Mouse (Mus musculus) midbrain, embryonic 11.5 days (tissue): ENCODE results near the gene Adcy4. TPM values are rescaled to one million over a fixed set of nuclear protein-coding genes. Genes with fewer than 3 reads are reported as not detected.
A peak's percentile ranks its signal among the peaks of the same experiment; 100 is the strongest.

Experiments used
- ATAC-seq: fragments of 200-750 bp; cut with Nextera tagmentation; 2 replicates; pipeline ENCODE4 v1.8.0; 2017; ENCODE audit warnings: moderate TSS enrichment, moderate library complexity; ENCODE audit not compliant: low FRiP score
- DNase-seq: peaks from one replicate; pipeline ENCODE4 v3.0.0; 2015; ENCODE audit warnings: low spot score; ENCODE audit errors: missing footprints
- H3K27ac ChIP-seq: fragments of 300-500 bp; sonication (generic); 2 replicates; pipeline ENCODE4 v1.5.1; 2014; ENCODE audit warnings: low read depth, low read length
- H3K27me3 ChIP-seq: fragments of 300-500 bp; sonication (generic); 2 replicates; pipeline ENCODE4 v1.6.1; 2014; ENCODE audit warnings: mild to moderate bottlenecking, low read length, moderate library complexity, mixed read lengths; ENCODE audit not compliant: control insufficient read depth, insufficient read depth
- H3K36me3 ChIP-seq: fragments of 300-500 bp; sonication (generic); 2 replicates; pipeline ENCODE4 v1.6.1; 2014; ENCODE audit warnings: mild to moderate bottlenecking, low read length, moderate library complexity, mixed read lengths; ENCODE audit not compliant: control insufficient read depth, insufficient read depth
- H3K4me1 ChIP-seq: fragments of 300-500 bp; sonication (generic); 2 replicates; pipeline ENCODE4 v1.6.1; 2014; ENCODE audit warnings: low read length; ENCODE audit not compliant: control insufficient read depth, insufficient read depth
- H3K4me2 ChIP-seq: fragments of 300-500 bp; sonication (generic); 2 replicates; pipeline ENCODE4 v1.6.1; 2014; ENCODE audit warnings: mild to moderate bottlenecking, moderate library complexity
- H3K4me3 ChIP-seq: fragments of 300-500 bp; sonication (generic); 2 replicates; pipeline ENCODE4 v1.5.1; 2014; ENCODE audit warnings: low read depth, low read length
- H3K9ac ChIP-seq: fragments of 300-500 bp; sonication (generic); 2 replicates; pipeline ENCODE4 v1.6.1; 2014; ENCODE audit warnings: low read length
- H3K9me3 ChIP-seq: fragments of 300-500 bp; sonication (generic); 2 replicates; pipeline ENCODE4 v1.6.1; 2016; ENCODE audit warnings: low read length; ENCODE audit not compliant: control insufficient read depth
- WGBS: fragments of 180-500 bp; shearing (Covaris S2); extraction: QIAGEN DNeasy Blood & Tissue Kit; methylation state at CpG from one replicate; pipeline ENCODE4 v1.1.7; 2014; 5-methylcytosine and 5-hydroxymethylcytosine counted together
- polyA plus RNA-seq: library from polyadenylated mRNA; unstranded; fragments of >200 nt; fragmentation: Nextera tagmentation; extraction: Ambion mirVana; gene quantifications from 2 replicates; pipeline ENCODE4 v1.2.1, GENCODE M21; 2014

The Adcy4 gene
- polyA plus RNA-seq = 4.9 and 5.8 TPM in 2 replicates

DNA sequence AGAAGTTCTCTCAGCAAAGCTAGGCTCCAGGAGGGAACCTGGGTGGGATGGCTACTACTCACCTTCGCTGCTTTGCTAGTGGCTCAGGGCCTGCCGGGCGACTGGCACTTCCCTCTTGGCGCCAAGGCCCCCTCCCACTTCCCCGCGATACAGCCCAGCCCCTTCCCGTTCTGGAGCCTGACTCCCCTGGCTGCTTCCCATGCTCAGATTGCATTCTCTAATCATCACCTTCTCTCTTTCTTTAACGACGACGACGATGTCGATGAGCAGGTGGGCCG is at the start of gene Adcy4:
Gene Adcy4, minus strand, starts transcription at position 138 of the 278 bp plus-strand sequence.
- WGBS = 2% methylated on average over 13 of the region's 13 CpGs

DNA sequence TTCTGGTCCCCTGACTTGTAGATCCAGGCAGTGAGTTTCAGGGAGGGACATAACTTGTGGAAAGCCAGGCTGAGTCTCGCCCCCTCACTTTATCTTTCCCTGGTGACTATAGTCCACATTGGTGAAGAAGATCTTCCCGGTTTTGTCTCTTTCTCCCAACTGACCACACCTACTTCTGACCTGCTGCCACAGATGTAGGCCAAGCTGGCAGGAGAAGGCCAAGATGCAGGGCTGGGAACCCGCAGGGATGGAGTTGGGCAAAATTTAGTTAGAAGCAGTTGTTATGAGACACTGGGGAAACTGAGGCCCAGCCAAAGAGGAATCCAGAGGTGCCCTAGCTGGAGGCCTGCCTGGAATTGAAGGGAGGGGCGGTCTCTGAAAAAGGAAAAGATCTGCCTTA is 49.2 kb upstream of the Adcy4 start:
- H3K4me2 ChIP-seq = no peak overlapping the region
- ATAC-seq (no peak), DNase-seq (peak; percentile 61)
- H3K27ac ChIP-seq = no peak overlapping the region
- H3K9me3 ChIP-seq = no peaks in the 10 kb centered on the region
- no peak overlapping the region for H3K9ac ChIP-seq
- H3K27me3 ChIP-seq = no peaks in the 10 kb centered on the region
- no peaks in the 10 kb centered on the region for H3K36me3 ChIP-seq
- H3K4me1 ChIP-seq = no peaks in the 10 kb centered on the region
- WGBS = 84% methylated on average over 4 of the region's 4 CpGs
- H3K4me3 ChIP-seq = no peak overlapping the region

More for the DNA sequence above, at the start of gene Adcy4:
- H3K4me1 ChIP-seq = peaks cover 4% of the 10 kb centered on the region
- DNase-seq (no peak), ATAC-seq (no peak)
- H3K27me3 ChIP-seq = peaks cover 65% of the 10 kb centered on the region
- no peak within 1 kb of the TSS for H3K27ac ChIP-seq
- peak within 1 kb of the TSS; percentile 24 for H3K4me3 ChIP-seq
- no peaks in the 10 kb centered on the region for H3K9me3 ChIP-seq
- peak within 1 kb of the TSS; percentile 40 for H3K4me2 ChIP-seq
- H3K9ac ChIP-seq = no peak within 1 kb of the TSS
- no peaks in the 10 kb centered on the region for H3K36me3 ChIP-seq

DNA sequence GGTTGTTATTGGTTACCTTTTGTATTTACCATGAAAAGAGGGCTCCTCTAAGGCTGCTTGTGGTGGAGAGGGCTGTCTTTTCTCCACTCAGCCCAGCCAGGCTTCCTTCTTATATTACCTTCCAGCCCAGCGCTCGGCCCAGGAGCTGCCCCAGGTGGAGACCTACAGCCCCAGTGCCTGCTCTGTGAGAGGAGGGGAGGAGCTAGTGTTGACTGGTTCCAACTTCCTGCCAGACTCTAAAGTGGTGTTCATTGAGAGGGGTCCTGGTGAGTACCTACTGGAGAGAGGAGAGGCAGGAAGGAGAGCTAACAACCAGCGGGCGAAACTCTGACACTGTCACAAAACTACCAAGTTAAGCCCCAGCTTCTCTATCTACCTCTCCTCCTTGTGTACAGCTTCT is 46.4 kb upstream of the Adcy4 start:
- Histone ChIP-seq H3K4me3 (no peak overlapping the region), H3K9me3 (no peaks in the 10 kb centered on the region), H3K36me3 (no peaks in the 10 kb centered on the region), H3K4me1 (peaks cover 16% of the 10 kb centered on the region), H3K27ac (no peak overlapping the region), H3K9ac (no peak overlapping the region), H3K4me2 (no peak overlapping the region), H3K27me3 (peaks cover 19% of the 10 kb centered on the region)
- ATAC-seq (no peak), DNase-seq (no peak)
- 87% methylated on average over 4 of the region's 4 CpGs for WGBS

DNA sequence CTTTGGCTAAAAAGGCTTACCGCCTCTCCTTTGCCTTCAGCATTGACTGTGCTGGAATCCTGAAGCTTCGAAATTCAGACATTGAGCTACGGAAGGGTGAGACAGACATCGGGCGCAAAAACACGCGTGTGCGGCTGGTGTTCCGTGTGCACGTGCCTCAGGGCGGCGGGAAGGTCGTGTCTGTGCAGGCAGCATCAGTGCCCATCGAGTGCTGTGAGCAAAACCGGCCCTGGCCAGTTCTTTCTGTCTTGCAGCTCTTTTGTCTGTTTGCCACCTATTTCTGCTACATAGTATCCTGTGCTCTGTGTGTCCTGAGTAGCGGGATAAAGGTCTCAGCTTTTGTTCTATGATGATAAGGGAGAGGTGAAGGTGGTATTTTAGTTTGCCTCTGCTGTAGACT is 46.0 kb upstream of the Adcy4 start:
- Histone ChIP-seq H3K9ac (no peak overlapping the region), H3K4me2 (no peak overlapping the region), H3K9me3 (no peaks in the 10 kb centered on the region), H3K27ac (no peak overlapping the region), H3K36me3 (no peaks in the 10 kb centered on the region), H3K4me3 (no peak overlapping the region), H3K4me1 (peaks cover 20% of the 10 kb centered on the region), H3K27me3 (peaks cover 19% of the 10 kb centered on the region)
- DNase-seq (no peak), ATAC-seq (no peak)
- 92% methylated on average over 16 of the region's 16 CpGs for WGBS

DNA sequence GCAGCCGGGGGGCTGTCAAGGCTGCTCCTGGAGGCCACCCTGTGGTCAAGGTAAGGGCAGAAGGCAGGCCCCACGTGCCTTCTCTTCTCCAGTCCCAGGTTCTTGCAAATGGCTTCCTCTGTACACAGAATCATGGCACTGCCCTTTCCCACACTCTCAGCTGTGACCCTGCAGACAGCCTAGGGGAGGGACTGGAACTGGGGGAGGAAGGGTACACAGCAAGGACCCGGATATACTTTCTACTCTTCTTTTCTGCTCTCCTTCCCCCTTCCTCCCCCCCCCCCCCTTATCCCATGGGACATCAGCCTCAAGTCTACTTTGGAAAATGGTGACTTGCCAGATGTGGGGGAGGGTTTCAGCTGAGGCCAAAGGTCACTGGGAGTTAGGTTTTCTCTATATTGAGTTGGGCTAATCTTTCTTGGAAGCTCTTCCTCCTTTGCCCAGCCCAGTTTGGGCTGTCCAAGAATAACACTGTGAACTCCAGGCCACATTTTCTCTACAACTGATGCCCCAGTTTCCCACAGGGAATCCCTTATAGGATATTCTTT is 44.9 kb upstream of the Adcy4 start:
- Histone ChIP-seq H3K9ac (no peak overlapping the region), H3K4me2 (no peak overlapping the region), H3K36me3 (no peaks in the 10 kb centered on the region), H3K27ac (no peak overlapping the region), H3K4me3 (no peak overlapping the region), H3K27me3 (peaks cover 19% of the 10 kb centered on the region), H3K4me1 (peaks cover 30% of the 10 kb centered on the region), H3K9me3 (no peaks in the 10 kb centered on the region)
- DNase-seq (no peak), ATAC-seq (no peak)
- 51% methylated on average over 3 of the region's 3 CpGs for WGBS

DNA sequence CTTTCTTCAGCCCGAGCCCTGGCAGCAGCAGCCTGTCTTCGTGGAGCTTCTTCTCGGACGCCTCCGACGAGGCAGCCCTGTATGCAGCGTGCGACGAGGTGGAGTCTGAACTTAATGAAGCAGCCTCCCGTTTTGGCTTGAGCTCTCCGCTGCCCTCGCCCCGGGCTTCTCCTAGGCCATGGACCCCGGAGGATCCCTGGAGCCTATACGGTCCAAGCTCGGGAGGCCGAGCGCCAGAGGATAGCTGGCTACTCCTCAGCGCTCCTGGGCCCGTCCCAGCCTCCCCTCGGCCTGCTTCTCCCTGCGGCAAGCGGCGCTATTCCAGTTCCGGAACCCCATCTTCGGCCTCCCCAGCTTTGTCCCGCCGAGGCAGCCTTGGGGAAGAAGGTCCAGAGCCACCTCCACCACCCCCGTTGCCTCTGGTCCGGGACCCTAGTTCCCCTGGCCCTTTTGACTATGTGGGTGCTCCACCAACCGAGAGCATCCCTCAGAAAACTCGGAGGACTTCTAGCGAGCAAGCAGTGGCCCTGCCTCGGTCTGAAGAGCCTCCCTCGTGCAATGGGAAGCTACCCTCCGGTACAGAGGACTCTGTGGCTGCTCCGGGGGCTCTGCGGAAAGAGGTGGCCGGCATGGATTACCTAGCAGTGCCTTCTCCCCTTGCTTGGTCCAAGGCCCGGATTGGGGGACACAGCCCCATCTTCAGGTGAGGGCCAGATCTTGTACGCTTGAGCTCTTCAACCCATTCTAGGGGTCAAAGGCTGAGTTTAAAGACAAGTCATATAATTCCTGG is 42.9 kb upstream of the Adcy4 start:
- no peaks in the 10 kb centered on the region for H3K9me3 ChIP-seq
- H3K27me3 ChIP-seq = peaks cover 19% of the 10 kb centered on the region
- H3K4me1 ChIP-seq = peaks cover 35% of the 10 kb centered on the region
- peak overlapping the region; percentile 89 for H3K4me2 ChIP-seq
- peak overlapping the region; percentile 45 for H3K4me3 ChIP-seq
- 9% methylated on average over 41 of the region's 41 CpGs for WGBS
- ATAC-seq (no peak), DNase-seq (peak; percentile 96)
- H3K9ac ChIP-seq = peak overlapping the region; percentile 31
- H3K27ac ChIP-seq = no peak overlapping the region
- no peaks in the 10 kb centered on the region for H3K36me3 ChIP-seq

DNA sequence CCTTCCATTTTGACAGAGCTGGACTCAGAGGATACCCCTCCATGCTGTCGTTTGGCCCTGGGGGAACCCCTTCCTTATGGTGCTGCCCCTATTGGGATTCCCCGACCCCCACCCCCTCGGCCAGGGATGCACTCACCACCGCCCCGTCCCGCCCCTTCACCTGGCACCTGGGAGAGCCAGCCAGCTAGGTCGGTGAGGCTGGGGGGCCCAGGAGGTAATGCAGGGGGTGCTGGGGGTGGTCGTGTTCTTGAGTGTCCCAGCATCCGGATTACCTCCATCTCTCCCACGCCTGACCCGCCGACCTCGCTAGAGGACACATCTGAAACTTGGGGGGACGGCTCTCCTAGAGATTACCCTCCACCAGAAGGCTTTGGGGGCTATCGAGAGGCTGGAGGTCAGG is 42.2 kb upstream of the Adcy4 start:
- H3K27ac ChIP-seq = no peak overlapping the region
- peaks cover 19% of the 10 kb centered on the region for H3K27me3 ChIP-seq
- DNase-seq (no peak), ATAC-seq (no peak)
- peaks cover 35% of the 10 kb centered on the region for H3K4me1 ChIP-seq
- 3% methylated on average over 15 of the region's 15 CpGs for WGBS
- peak overlapping the region; percentile 31 for H3K9ac ChIP-seq
- no peaks in the 10 kb centered on the region for H3K9me3 ChIP-seq
- peak overlapping the region; percentile 45 for H3K4me3 ChIP-seq
- no peaks in the 10 kb centered on the region for H3K36me3 ChIP-seq
- H3K4me2 ChIP-seq = peak overlapping the region; percentile 89

DNA sequence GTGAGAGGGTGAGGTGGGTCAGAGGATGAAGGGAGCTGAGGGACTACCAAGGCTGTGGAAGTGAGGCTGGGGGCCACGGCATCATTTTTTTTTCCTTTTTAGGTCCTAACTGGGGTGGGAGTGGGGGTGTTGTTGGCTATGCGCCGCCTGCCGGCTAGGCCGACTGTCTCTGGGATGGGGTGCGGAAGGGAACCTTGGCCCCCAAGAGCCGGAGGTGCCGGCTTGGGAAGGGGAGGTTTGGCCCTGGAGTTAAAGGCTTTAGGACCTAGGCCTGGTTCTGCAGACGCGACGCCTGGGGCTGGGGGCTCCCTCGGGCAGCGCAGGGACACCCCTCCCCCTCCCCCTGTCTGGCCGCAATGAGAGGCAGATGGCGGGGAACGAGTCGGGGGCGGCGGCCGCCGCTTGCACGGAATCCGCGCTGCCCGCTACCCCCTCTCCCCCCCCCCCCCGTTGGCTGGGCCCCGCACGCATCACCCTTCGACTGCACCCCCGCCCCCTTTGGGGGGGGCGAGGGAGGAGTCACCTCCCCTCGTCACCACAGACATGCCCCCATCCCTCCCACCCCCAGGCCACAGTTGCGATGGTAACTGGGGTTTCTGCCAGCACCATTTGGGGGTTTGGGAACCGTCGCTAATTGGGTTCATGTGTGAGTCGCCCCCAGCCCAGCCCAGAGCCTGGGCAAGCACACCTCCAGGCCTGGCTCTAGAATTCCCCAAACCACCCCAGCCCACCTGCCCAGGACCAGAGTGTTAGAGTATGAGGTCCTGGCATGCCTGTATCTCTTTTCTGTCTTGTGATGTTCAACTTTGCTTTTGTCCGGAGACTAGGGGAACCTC is 41.5 kb upstream of the Adcy4 start:
- DNase-seq = peak; percentile 94
- H3K36me3 ChIP-seq = no peaks in the 10 kb centered on the region
- ATAC-seq = peak; percentile 38
- H3K27me3 ChIP-seq = peaks cover 19% of the 10 kb centered on the region
- H3K4me1 ChIP-seq = peaks cover 35% of the 10 kb centered on the region
- peak overlapping the region; percentile 89 for H3K4me2 ChIP-seq
- no peaks in the 10 kb centered on the region for H3K9me3 ChIP-seq
- peak overlapping the region; percentile 45 for H3K4me3 ChIP-seq
- H3K27ac ChIP-seq = no peak overlapping the region
- H3K9ac ChIP-seq = peak overlapping the region; percentile 68
- 0% methylated on average over 23 of the region's 37 CpGs for WGBS
